Mouse (Mus musculus): ENCODE data around the gene Tax1bp3.

The Tax1bp3 gene

DNA sequence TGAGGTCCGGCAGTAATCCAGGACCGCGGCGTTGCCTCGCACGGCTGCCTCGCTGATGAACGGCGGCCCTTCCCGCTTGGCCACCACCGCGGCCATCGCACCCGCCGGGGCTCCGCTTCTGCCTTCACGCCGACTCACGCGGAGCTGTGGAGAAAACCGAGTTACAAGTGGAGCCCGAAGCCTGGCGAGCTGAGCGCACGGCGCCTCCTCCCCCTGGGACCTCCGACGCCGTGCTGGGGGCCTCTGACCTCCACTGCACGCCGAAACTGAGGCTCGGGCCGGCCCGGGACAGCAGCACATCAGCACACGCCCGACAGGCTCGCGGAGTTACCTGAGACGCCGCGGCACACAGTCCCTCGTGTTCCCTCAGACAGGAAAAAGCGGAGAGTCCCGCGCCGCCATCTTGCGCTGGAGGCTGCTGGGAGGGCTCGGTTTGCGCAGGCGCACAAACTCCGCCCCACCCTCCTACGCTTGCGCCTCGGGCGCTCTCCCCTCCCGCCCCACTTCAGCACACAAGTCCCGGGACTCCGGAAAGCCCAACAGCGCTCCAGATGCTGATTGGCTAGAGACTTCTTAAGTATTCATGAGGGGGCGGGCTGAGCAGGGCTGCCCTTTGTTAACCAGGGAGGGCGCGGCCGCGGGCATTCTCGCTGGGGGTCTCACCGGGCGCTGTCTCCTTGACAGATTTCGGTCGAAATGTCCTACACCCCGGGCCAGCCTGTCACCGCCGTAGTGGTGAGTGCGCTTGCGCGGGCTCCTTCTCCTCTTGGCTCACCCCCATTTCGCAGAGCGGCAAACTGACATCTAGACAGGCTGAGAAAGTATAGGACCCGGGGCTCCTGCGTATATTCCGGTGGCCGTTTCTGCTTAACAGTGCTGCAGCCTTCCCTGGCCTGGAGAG, at the start of gene Tax1bp3, which contains the start of gene Emc6:
Gene Tax1bp3, plus strand, starts transcription at position 476 of the 901 bp plus-strand sequence.
Gene Emc6, minus strand, starts transcription at position 430 of the 901 bp plus-strand sequence.
- DNase-seq (ENCODE audit: inconsistent age in 2 of 2, low spot score in 1 of 2): peak; percentile 98

DNA sequence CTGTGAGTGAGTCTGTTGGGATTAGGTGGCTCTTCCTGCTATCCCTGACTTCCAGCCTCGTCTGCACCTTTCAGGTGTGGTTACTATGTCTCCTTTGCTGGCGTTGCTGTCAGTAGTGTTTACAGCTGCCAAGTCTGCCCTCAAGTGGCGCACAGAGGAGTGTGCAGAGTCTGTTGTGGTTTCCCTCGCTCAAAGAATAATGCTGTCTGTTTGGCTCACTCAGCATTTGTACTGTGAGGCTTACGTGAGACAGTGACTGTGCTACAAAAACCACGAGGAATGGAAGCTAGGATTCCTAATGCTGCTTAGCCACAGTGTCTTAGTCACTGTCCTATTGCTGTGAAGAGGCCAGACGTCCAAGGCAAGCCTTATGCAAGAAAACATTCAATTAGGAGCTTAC, 45.9 kb upstream of the Tax1bp3 start:
- peak in 1 of 2 experiments; percentile 46 for DNase-seq (ENCODE audit: inconsistent age in 2 of 2, low spot score in 1 of 2)

DNA sequence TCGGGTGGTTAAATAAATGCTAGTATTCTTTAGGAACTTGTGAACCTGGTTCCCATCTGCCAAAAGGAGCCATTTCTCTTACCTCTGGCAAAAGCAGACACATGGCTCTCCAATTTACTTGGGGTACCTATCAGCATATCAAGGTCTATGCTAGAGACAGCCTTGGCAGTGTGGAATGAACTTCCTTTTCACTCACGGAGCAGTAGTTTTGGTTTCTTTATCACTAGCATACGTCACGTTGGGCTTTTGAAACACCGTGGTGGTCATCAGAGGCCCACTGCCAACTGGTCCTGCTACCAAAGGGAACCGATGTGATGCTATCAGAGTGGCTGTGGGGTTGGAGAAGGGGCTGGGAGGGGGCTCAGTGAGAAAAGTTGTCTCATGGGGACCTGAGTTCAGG, 43.9 kb upstream of the Tax1bp3 start:
- DNase-seq (ENCODE audit: inconsistent age in 2 of 2, low spot score in 1 of 2): no peak

DNA sequence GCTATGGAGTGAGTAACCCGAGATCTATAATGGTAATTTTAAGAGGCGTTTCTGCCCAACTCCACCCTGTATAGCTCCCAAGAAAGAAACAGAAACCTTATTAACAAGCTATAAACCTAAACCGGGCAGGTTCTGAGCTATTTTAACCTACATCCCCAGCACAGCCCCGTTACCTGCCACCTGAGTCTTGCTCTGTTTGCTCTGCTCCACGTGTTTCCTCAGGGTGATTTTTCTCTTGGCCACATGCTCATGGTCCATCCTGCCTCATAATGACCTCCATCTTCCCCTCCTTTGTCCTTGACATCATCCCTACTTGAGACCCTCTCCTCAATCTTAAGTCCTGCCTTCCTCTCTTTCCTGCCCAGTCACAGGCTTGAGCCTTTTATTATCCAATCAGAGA, 42.7 kb upstream of the Tax1bp3 start:
- no peak for DNase-seq (ENCODE audit: inconsistent age in 2 of 2, low spot score in 1 of 2)

DNA sequence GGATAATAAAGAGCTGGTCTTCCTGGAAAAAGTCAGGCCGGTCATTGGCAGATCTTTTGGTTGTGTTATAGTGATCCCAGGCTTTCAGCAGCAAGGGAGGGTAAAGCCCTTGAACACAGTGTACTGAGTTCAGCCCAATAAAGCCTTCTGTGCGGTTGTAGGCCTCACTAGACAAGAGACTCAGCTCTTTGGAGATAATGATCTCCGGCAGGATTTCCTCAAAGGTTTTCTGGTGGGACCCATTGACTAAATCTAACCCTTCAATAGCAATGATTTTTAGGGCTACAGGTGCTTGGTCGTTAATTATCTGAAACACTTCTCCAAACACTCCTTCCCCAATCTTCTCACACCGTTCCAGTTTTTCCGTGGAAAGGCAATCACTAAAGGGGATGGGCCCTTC, 40.3 kb upstream of the Tax1bp3 start:
- no peak for DNase-seq (ENCODE audit: inconsistent age in 2 of 2, low spot score in 1 of 2)

DNA sequence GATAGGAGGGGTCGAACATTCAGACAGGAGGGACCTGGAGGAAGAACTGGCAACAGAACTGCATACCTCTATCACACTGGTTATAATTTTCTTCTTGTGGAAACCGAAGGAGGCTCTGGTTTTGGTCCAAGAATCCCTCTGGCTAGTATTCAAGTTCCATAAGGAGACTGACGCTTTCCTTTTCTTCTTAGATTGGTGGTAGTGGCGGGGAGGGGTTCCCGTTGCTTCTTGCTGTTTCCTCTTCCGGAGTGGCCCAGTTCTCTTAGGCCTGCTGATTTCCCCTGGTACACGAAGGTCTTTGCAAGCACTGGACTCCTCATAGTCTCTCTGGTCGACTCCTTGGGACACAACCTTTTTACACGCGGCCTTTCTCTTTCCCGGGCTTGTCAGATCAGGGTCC, 39.8 kb upstream of the Tax1bp3 start:
- DNase-seq (ENCODE audit: inconsistent age in 2 of 2, low spot score in 1 of 2): peak in 1 of 2 experiments; percentile 27

DNA sequence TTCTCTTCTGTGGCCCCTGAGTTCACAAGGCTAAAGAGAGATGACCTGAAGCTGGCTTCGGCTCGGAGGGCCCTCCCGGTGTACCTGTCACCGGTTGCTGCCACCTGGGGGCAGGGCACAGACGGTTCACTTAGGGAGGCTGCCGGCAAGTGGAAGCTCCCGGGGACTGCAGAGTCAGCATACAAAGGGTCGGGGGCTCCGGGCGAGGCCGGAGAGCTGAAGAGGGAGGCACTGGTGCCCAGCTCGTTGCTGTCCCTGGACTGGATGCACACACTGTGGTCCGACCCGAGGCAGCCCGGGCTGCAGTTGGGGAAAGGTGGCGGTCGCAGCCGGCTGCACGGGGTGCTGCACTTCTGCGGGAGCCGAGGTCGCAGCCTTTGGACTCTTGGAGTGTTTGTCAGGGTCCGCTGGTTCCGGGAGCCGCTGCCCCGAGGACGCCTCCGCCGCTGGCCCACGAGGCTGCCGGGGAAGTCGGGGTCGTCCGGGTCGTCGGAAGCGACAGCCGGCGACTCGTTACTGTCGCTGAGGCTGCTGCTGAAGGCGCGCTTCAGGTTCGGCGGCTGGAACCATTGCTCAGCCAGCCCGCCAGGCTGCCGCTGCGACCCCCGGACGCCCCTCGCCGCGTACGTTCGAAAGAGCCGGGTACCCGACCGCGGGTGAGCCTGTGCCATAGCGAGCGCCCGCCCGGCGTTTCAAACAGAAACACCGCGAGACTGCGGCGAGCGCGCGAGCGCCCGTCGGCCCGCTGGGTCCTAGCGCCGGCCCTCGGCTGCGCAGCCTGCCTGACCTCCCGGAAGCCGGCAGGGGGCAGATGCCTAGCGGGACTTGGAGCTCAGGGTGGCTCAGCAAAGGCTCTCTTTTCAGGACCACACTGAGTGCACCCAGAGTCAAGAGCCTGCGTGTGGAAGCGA, 39.0 kb upstream of the Tax1bp3 start, which contains the start of gene Haspin:
Gene Haspin, minus strand, starts transcription at position 704 of the 911 bp plus-strand sequence.
- peak; percentile 90 to 96 for DNase-seq (ENCODE audit: inconsistent age in 2 of 2, low spot score in 1 of 2)

DNA sequence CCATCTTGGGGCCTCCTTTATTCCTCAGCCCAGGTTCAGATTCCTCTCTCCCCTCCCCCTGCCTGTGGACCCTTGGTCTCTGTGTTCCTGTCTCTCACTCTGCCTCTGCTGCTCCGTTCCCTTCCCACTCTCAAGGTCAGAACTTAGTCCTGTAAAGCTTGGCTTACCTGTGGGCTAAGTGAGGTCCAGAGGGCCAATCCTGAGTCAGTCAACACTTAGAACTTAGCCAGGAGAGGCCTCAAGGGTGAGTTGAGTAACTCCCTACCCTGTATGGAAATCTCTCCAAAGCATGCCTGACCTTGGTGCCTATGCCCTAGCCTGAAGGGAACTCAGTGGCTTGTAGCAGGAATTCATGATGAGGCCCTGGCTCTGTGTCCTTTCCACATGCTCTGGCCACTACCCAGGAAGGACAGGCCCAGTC, 32.6 kb upstream of the Tax1bp3 start:
- DNase-seq (ENCODE audit: inconsistent age in 2 of 2, low spot score in 1 of 2): peak in 1 of 2 experiments; percentile 59

DNA sequence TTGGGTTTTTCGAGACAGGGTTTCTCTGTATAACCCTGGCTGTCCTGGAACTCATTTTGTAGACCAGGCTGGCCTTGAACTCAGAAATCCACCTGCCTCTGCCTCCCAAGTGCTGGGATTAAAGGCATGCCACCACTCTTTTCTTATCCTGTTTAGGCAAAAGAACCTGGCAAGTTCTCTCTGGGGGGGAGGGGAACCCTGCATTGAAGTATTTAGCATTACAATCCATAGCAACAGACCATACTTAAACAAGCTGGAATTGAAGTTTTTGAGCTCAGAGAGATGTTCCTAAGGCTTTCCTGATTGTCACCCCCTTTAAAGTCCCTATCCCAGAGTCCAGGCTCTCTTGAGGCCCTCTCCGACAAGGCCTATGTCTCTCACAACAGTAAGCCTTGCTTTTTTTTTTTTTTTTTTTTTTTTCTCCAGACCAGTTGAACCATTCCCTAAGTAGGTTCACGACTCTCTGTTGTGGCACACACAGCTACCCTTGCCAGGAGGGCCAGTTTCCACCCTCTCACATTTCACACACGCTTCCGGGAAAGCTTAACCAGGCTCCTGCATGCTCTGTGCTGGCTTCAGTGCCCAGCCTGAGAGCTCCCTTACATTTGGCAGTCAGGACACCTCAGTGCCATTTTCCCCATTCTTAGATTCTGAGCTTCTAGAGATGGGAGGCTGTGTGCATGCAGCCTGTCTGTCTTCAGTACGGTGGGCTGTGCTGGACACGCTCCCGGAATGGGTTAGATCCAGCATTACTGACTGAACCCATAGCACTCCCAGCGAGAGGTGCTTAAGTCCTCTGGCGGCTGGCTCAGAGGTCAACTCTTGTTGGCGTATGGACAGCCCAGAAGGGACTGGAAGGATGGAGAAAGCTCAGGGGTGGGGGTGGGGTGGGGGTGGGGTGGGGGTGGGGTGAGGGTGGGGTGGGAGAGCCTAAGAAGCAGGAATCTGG, 30.6 kb upstream of the Tax1bp3 start:
- peak in 1 of 2 experiments; percentile 38 for DNase-seq (ENCODE audit: inconsistent age in 2 of 2, low spot score in 1 of 2)

DNA sequence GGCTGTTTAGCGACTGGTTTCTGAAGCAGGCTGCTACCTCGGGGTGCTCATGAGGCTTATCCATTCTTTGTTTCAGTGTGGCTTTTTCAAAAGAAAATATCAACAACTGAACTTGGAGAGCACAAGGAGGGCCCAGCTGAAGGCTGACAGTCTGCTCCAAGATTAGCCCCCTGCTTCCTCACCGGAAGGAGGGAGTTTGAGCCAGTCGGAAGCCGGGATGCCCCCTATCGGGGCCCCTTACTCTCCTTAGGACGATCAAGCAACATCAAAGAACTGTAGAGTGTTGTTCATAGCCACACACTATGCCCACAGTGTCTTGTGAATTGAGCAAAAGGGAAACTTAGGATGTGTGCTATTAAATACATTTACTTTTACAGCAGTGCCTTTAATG, 29.9 kb upstream of the Tax1bp3 start:
- no peak for DNase-seq (ENCODE audit: inconsistent age in 2 of 2, low spot score in 1 of 2)

DNA sequence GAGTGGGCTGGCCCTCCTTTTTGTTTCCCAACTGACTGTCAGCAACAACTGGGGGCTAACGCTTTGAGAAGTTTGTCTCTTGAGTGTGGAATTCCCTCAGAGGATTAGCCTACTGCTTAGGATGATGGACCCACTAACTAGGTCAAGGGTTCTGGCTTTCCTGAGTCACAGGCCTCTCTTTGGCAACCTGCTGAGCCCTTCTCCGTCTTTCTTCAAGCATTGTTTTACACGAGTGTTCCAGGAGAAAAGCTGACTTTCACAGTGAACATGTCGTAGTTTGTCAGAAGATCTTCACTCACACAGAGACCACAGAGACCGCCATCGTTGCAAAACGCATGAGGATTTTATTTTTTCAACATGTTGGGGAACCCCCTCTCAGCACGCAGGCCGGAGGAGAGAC, 28.7 kb upstream of the Tax1bp3 start:
- peak; percentile 38 to 80 for DNase-seq (ENCODE audit: inconsistent age in 2 of 2, low spot score in 1 of 2)

DNA sequence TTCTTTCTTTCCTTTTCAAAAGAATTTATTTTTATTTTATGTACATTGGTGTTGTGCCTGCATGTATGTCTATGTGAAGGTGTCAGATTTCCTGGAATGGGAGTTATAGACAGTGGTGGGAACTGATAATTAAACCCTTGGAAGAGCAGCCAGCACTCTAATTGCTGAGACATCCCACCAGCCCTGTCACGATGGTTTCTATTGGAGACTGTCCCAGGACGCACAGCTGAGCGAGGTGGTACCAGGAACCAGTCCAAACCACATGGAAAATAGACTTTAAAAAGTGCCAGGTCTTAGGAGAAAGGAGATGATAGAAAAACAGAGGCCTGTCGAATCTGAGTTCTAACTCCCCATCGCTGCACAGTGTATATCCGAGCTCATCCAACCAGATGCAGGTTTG, 21.8 kb upstream of the Tax1bp3 start:
- DNase-seq (ENCODE audit: inconsistent age in 2 of 2, low spot score in 1 of 2): no peak

DNA sequence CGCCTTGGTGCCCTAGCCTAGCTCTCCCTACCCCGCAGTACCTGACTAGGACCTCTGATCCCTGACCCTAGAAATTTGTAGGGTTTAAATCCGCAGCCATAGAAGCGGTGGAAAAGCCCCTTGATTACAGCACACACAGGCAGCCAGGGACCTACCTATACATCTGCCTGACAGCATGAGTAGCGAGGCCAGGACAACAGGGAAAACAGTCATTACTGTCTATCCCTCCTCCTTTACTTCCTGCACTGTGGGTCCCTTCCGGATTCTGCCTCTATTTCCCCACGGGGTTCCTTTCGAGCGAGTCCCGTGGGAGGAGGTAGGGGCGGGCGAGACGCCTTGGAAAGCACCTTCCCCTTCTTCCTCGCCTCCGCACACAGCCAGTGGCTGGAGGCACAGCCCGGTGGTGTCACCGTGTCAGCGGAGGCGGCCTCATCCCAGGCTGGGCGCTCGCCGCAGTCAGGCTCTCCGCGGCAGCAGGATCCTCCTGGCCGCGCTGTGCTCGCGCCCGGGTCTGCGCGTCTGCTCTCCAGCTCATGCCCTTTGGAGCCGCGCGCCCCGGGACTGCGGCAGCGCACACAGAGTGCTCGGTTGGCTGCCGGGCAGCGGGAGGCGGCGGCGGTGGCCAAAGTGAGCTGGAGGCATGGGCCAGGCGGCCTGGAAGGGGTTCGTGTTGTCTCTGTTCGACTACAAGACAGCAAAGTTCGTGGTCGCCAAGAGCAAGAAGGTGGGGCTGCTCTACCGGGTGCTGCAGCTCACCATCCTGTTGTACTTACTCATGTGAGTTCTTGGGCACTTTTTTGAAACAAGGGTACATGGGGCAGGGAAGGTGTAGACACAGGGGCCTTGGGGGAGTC, 16.7 kb upstream of the Tax1bp3 start, which contains the start of gene P2rx5:
Gene P2rx5, plus strand, starts transcription at position 465 of the 854 bp plus-strand sequence.
- peak; percentile 58 to 71 for DNase-seq (ENCODE audit: inconsistent age in 2 of 2, low spot score in 1 of 2)

DNA sequence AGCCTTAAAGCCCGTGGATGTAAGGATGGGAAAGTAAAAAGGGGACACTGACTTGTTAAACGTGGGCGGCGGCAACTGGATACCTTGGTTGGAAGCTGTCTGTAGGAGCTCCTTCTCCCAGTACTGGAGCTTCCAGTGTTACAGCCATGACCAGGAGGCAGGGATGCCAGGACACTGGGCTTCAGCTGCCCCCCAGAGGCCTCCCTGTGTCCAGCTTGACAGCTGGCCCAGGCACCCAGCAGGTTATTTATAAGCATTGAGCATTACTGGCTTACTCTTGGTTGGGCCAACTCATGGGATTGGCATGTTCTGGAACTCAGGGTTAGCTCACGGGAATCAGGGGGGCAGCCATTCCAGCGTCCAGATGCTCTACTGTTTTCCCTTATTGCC, 16.1 kb upstream of the Tax1bp3 start:
- peak; percentile 61 to 72 for DNase-seq (ENCODE audit: inconsistent age in 2 of 2, low spot score in 1 of 2)

DNA sequence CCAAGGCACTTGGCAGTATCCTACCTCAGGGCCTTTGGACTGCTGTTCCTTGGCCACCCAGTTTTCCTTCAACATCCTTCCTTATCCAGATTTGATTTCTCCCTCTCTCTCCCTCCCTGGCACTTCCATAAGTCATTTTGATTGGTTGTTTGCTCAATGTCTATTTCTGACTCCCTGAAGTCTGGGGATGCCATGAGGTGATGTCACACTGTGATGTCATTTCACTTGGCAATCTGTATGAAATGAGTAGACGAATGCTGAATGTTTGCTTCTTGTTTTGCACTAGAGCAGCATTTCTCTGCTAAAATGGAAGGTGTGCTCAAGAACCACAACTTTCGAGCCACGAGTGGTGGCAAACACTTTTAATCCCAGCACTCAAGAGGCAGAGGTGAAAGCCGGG, 15.3 kb upstream of the Tax1bp3 start:
- DNase-seq (ENCODE audit: inconsistent age in 2 of 2, low spot score in 1 of 2): no peak

DNA sequence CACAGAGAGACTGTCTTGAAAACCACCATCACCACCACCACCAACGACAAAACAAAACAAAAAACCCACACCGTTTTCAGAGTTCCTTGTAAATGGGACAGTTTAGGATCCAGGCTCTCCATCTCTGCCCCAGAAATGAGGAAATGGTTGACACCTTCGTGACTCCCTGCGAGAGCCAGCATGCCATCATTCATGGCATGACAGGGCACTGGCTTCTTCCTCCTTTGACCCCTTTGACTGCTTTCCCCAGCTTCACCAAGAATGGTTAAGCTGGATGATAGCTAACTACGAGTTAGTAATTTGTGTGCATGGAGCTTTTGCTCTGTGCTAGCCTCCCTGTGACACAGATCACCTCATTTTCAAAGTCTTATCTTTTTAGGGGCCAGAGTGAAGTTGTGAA, 14.6 kb upstream of the Tax1bp3 start:
- DNase-seq (ENCODE audit: inconsistent age in 2 of 2, low spot score in 1 of 2): no peak

DNA sequence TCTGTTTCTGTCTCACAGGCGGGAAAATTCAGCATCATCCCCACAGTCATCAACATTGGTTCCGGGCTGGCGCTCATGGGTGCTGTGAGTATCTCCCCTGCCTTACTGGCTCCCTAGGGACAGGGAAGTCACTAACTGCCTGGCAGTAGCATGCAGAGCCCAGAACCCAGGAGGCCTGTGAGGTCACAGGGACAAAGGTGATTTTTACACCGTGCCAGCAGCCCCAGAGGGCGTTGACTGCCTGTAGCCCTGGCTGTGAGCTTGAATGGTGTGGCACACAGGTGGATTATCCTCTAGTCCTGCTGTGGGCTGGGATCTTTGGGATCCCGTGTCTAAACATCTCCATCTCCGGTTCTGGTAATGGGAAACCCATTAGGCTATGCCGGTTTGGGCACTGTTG, 8.8 kb upstream of the Tax1bp3 start:
- DNase-seq (ENCODE audit: inconsistent age in 2 of 2, low spot score in 1 of 2): no peak

DNA sequence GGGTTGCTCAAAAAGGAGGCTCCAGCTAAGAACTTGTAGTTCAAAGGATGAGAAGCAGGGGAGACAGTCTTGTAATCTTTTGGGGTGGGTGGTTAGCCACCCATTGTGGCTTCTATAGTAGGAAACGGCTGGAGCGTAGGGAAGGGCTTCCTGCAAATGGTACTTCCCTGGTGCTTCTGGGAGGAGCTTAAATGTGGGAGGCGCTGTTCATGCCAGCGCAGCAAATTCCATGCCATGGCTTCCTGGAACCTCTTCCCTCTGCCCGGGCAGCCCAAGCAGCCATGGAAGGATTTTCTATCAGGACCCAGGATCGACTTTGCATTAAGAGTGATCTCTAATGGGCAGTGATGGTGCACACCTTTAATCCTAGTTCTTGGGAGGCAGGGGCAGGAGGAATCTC, 8.3 kb upstream of the Tax1bp3 start:
- no peak for DNase-seq (ENCODE audit: inconsistent age in 2 of 2, low spot score in 1 of 2)

DNA sequence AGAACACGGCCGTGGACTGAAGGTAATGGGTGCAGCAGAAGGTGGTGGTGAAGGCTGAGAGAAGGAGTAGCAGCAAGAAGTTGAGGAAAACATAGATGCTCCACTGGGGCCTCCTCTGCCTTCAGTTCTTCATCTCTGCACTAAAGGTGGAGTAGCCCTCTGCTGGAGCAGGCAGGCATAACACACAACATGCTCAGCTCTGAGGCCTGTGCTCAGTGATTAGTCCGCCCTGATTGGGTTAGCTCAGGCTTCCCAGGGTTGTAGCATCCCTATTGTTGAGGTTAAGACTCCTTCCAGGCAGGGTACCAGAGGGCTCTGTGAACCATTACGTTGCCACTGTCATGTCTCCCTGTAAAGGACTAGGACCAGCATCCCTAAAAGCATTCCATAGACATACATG, 7.7 kb upstream of the Tax1bp3 start:
- DNase-seq (ENCODE audit: inconsistent age in 2 of 2, low spot score in 1 of 2): peak; percentile 40 to 81
